Mouse (Mus musculus): Measurements from ENCODE around the gene Ccl8. TPM values are rescaled to one million over a fixed set of nuclear protein-coding genes. Genes with fewer than 3 reads are reported as not detected.

The Ccl8 gene
- polyA plus RNA-seq, 1 experiment from 2014 or later = not detected

DNA sequence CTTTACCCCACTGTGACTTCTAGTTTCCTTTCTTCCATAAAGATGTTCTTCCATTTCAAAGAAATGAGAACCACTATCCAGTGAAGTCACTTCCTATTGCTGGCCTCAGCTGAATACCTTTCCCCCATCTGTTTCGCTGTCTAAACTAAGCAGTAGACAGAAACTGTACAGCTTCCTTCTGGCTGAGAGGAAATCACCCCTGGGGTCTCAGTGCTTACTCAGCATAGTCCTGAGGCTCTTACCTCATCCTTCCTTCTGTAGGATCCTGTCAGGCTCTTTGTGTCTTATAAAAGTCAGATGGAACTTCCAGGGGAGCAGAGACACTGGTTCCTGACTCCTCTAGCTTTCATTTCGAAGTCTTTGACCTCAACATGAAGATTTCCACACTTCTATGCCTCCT is 13.5 kb upstream of the Ccl8 start, which contains the start of gene Ccl12:
Gene Ccl12 (plus strand): TSS at position 317 of the 400 bp plus-strand sequence.
- 71% methylated on average over 2 of the region's 2 CpGs for WGBS
- no peak for ATAC-seq (ENCODE audit: low FRiP score, low read depth)
- H3K9me3 ChIP-seq = no peaks in the 10 kb centered on the region

DNA sequence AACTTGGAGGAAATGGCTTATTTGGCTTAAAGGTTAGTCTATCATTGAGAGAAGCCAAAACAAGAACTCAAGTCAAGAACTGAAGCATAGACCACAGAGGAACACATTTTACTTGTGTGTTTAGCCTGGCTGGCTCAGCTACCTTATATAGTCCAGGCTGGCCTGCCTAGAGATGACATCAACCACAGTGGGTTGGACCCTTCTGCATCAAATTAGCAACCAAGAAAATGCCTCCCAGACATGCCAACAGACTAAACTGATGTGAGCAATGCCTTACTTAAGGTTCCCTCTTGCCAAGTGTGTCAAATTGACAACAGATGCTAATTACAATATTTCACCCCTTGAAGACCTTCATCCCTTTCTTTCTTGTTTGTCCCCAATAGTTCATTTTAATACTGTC is 5.4 kb upstream of the Ccl8 start:
- Histone ChIP-seq H3K27me3 (replicated peaks) (no peaks in the 10 kb centered on the region), H3K4me2 (replicated peaks) (no peak overlapping the region), H3K4me3 (no peak overlapping the region), H3K4me1 (no peaks in the 10 kb centered on the region), H3K27ac (no peak overlapping the region), H3K36me3 (no peaks in the 10 kb centered on the region), H3K9ac (no peak overlapping the region), H3K9me3 (no peaks in the 10 kb centered on the region)
- ATAC-seq (ENCODE audit: low FRiP score, low read depth) = no peak

More for the DNA sequence above, 13.5 kb upstream of the Ccl8 start, which contains the start of gene Ccl12:
- Histone ChIP-seq H3K4me1 (no peaks in the 10 kb centered on the region), H3K4me2 (replicated peaks) (no peak within 1 kb of the TSS), H3K27me3 (replicated peaks) (no peaks in the 10 kb centered on the region), H3K36me3 (no peaks in the 10 kb centered on the region), H3K4me3 (no peak within 1 kb of the TSS), H3K9ac (no peak within 1 kb of the TSS), H3K27ac (no peak within 1 kb of the TSS)

DNA sequence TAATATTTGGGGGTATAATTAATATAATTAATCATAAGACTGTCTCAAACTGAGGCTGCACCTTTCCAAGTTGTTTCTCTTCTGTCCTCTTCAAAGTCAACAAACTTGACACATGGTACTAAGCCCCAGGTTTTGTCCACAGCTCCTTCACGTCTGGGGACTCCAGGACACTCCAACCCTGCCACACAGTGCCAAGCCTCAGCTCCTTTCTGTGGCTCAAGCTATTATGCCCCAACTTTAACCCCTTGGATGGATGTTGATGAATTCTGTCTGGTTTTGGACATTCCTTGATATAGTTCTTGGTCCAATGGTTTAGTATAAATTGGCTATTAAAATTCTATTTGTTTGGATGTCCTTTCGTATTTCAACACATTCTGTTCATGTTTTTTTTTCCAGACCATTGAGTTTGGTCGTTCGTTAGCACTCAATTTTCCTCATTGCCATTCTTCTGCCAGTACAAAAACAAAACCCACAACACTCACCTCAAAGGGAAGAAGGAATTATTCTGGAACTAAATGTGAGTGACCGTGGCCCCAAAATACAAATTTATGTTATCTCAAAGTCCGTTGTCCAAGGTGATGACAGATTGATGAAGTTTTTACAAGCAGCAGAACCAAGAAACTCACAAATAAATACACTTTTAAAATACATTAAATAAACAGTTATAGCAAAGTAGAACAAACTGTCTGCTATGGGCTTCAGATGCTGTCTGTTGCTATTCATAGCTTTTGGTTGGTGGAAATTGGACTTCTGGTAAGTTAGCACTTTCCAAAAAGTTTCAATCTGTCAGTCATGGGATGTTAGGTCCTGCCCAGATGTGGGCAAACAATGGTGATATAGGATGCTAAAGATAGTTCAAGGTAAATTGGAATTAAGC is 4.4 kb upstream of the Ccl8 start:
- no peaks in the 10 kb centered on the region for H3K36me3 ChIP-seq
- no peaks in the 10 kb centered on the region for H3K27me3 ChIP-seq (replicated peaks)
- no peak for ATAC-seq (ENCODE audit: low FRiP score, low read depth)
- H3K4me2 ChIP-seq (replicated peaks) = no peak overlapping the region
- H3K9ac ChIP-seq = no peak overlapping the region
- no peak overlapping the region for H3K27ac ChIP-seq
- WGBS = 76% methylated on average over 6 of the region's 6 CpGs
- no peaks in the 10 kb centered on the region for H3K4me1 ChIP-seq
- no peak overlapping the region for H3K4me3 ChIP-seq
- H3K9me3 ChIP-seq = no peaks in the 10 kb centered on the region

DNA sequence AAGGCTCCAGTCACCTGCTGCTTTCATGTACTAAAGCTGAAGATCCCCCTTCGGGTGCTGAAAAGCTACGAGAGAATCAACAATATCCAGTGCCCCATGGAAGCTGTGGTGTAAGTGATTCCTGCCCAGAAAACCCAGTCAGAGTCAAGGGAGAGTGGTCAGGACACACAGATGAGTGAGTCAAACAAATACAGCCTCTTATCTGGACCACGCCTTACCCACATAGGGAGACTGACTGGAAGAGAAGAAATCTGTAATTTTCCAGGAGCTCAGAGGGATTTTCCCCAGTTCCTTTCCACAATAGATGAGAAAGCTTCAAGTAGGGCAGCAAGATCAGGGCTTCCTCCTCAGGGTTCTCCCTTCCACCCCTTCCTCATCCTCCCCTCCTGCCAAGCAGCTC is 1.1 kb downstream of the Ccl8 start:
- Histone ChIP-seq H3K4me3 (no peak overlapping the region), H3K27ac (no peak overlapping the region), H3K4me2 (replicated peaks) (no peak overlapping the region), H3K4me1 (no peaks in the 10 kb centered on the region), H3K9ac (no peak overlapping the region), H3K36me3 (no peaks in the 10 kb centered on the region), H3K27me3 (replicated peaks) (no peaks in the 10 kb centered on the region), H3K9me3 (no peaks in the 10 kb centered on the region)
- 86% methylated on average over 3 of the region's 3 CpGs for WGBS
- no peak for ATAC-seq (ENCODE audit: low FRiP score, low read depth)

DNA sequence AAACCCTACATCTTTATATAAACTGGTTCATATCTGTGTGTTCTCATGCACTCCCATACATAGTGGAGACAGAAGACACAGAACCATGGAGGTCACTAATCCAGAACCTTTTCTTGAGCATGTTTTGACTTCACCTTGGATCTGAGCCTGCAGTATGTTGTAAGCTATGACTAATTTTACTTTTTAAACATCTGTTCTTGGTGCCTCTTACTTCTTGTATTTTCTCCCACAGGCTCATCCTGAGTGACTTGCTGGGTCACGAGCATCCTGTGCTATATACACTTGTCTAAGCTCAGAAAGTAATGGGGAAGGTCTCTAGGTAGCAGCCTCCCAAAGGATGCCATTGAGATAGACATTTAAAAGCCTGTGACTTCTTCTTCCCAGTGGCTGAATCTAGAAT is 18.0 kb downstream of the Ccl8 start:
- no peak for ATAC-seq (ENCODE audit: low FRiP score, low read depth)
- Histone ChIP-seq H3K4me3 (no peak overlapping the region), H3K27ac (no peak overlapping the region), H3K9me3 (no peaks in the 10 kb centered on the region), H3K4me2 (replicated peaks) (no peak overlapping the region), H3K36me3 (no peaks in the 10 kb centered on the region), H3K9ac (no peak overlapping the region), H3K27me3 (replicated peaks) (no peaks in the 10 kb centered on the region), H3K4me1 (no peaks in the 10 kb centered on the region)
- 74% methylated on average over 1 of the region's 1 CpGs for WGBS

DNA sequence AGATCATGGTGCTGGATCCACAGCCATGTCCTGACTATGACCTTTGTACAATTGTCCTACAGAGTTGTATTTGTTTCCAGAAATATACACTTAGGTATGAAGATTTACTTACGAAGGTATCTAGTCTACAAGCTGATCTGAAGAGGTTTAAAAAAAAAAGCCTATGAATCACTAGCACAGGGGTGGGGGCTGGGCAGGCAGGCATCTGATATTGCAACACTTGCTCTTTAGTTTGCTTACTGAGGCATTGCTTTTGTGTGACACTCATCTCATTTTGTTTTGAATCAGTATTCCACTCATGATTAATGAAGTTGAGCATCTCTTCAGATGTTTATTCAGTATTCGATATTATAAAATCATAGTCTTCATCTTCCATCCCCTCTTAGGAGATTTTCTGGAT is 21.2 kb downstream of the Ccl8 start:
- H3K4me2 ChIP-seq (replicated peaks) = no peak overlapping the region
- ATAC-seq (ENCODE audit: low FRiP score, low read depth) = no peak
- WGBS = 93% methylated on average over 2 of the region's 2 CpGs

DNA sequence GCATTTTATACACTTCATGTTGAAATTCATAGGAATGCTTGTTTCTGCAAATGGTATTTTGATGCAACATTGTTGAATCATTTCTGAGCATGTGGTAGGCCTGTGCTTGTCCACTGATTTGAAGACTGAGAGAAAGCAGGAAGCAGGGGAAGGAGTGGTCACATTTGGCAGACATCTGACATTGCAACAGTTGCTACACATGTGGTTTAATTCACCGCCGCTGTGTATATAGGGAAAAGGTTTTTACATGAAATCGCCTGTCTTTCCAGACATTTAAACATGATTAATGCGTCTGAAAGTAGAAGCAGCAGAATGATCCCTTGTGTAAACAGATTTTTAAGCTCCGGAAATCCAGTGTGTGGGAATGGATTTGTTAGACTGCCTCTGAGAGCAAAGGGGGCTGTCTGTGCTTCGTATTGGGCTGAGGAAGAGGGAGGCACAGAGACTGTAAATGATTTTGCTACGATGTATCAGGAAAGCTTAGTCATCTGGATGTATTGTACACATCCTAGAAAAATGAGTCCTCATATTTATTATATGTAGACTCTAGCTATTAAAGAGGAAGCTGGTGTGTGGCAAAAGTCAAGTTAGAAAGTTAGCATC is 24.6 kb downstream of the Ccl8 start:
- no peak overlapping the region for H3K27ac ChIP-seq
- no peaks in the 10 kb centered on the region for H3K9me3 ChIP-seq
- no peaks in the 10 kb centered on the region for H3K4me1 ChIP-seq
- H3K36me3 ChIP-seq = no peaks in the 10 kb centered on the region
- H3K4me2 ChIP-seq (replicated peaks) = no peak overlapping the region
- no peak for ATAC-seq (ENCODE audit: low FRiP score, low read depth)
- H3K4me3 ChIP-seq = no peak overlapping the region
- no peak overlapping the region for H3K9ac ChIP-seq
- WGBS = 65% methylated on average over 7 of the region's 7 CpGs
- H3K27me3 ChIP-seq (replicated peaks) = no peaks in the 10 kb centered on the region

More for the DNA sequence above, 21.2 kb downstream of the Ccl8 start:
- H3K9me3 ChIP-seq = no peaks in the 10 kb centered on the region
- H3K4me1 ChIP-seq = no peaks in the 10 kb centered on the region
- H3K27me3 ChIP-seq (replicated peaks) = no peaks in the 10 kb centered on the region
- no peaks in the 10 kb centered on the region for H3K36me3 ChIP-seq
- no peak overlapping the region for H3K9ac ChIP-seq
- no peak overlapping the region for H3K27ac ChIP-seq
- no peak overlapping the region for H3K4me3 ChIP-seq

DNA sequence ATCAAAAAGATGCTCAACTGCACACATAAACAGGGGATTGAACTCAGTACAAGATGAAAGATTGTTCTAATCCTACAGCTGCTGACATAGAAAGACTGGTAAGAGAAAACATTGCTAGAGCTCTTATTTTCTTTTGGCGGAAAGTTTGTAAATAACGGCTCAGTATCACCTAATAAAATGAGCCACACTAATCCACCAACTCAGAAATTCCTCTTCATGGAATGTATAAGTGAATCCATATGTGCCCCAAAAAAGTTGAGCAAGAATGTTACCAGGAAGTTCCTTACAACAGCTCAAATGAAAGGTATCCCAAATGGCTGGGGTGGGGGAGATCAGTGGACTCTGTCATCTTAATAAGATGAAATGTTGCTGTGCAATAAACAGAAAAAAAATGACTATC is 44.1 kb downstream of the Ccl8 start:
- no peaks in the 10 kb centered on the region for H3K9me3 ChIP-seq
- no peaks in the 10 kb centered on the region for H3K36me3 ChIP-seq
- H3K9ac ChIP-seq = no peak overlapping the region
- H3K27me3 ChIP-seq (replicated peaks) = no peaks in the 10 kb centered on the region
- no peaks in the 10 kb centered on the region for H3K4me1 ChIP-seq
- no peak overlapping the region for H3K4me3 ChIP-seq
- no peak for ATAC-seq (ENCODE audit: low FRiP score, low read depth)
- 90% methylated on average over 2 of the region's 2 CpGs for WGBS
- no peak overlapping the region for H3K27ac ChIP-seq
- no peak overlapping the region for H3K4me2 ChIP-seq (replicated peaks)

DNA sequence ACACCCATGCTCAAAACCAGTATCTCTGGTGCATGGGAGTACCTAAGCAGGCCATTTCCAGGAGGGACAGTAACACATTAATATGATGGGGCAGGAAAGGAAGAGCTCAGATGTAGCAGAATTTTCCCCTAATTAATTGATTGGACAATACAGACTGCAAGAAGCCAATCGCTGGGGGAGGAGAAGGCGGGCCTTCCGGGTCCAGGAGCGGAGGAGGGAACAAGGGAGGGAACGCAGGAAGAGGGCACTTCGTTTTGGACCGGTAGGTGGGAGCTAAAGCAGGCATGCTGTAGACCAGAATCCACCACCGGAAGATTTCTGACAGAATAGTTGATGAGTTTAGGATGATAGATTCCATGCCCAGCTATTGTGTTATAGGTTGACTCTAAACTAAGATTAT is 48.3 kb downstream of the Ccl8 start:
- Histone ChIP-seq H3K27ac (no peak overlapping the region), H3K9ac (no peak overlapping the region), H3K27me3 (replicated peaks) (no peaks in the 10 kb centered on the region), H3K4me2 (replicated peaks) (no peak overlapping the region), H3K36me3 (no peaks in the 10 kb centered on the region), H3K9me3 (no peaks in the 10 kb centered on the region), H3K4me1 (no peaks in the 10 kb centered on the region), H3K4me3 (no peak overlapping the region)
- no peak for ATAC-seq (ENCODE audit: low FRiP score, low read depth)
- 73% methylated on average over 8 of the region's 8 CpGs for WGBS

Other genes starting within 250 kb of the Ccl8 start
- 6.6 and 8.4 TPM in 2 replicates for gene Asic2, start 146.7 kb upstream of the Ccl8 start, polyA plus RNA-seq (2016; fragmentation: Nextera tagmentation; extraction: Ambion mirVana)
- gene Ccl2, start 79.6 kb upstream of the Ccl8 start, polyA plus RNA-seq (2016; fragmentation: Nextera tagmentation; extraction: Ambion mirVana) = 2.7 and 3.6 TPM in 2 replicates
- gene Gm17268, start 76.6 kb upstream of the Ccl8 start, polyA plus RNA-seq (2016; fragmentation: Nextera tagmentation; extraction: Ambion mirVana) = not detected in 2 replicates
- gene Ccl7, start 69.5 kb upstream of the Ccl8 start, polyA plus RNA-seq (2016; fragmentation: Nextera tagmentation; extraction: Ambion mirVana) = 1.7 and 2.4 TPM in 2 replicates
- 0.24 and 0.31 TPM in 2 replicates for gene Ccl11, start 57.4 kb upstream of the Ccl8 start, polyA plus RNA-seq (2016; fragmentation: Nextera tagmentation; extraction: Ambion mirVana)
- 1.8 and 1.9 TPM in 2 replicates for gene Ccl12, start 13.3 kb upstream of the Ccl8 start, polyA plus RNA-seq (2016; fragmentation: Nextera tagmentation; extraction: Ambion mirVana)
- gene Ccl1, start 190.5 kb downstream of the Ccl8 start, polyA plus RNA-seq (2016; fragmentation: Nextera tagmentation; extraction: Ambion mirVana) = not detected in 2 replicates